Mouse (Mus musculus): ENCODE measurements around the gene Olfr57. TPM values are rescaled to one million over a fixed set of nuclear protein-coding genes. Genes with fewer than 3 reads are reported as not detected.

The Olfr57 gene
- not detected for polyA plus RNA-seq (2014; fragmentation: Illumina TruSeq; extraction: RNeasy Lipid Tissue Mini Kit (QIAGEN cat#74804); ENCODE audit: low read depth, low replicate concordance)

GRCm38 (mm10) chr10:79028441-79028840 is at the start of gene Olfr57:
Gene Olfr57 (plus strand): TSS chr10:79028741.

GRCm38 (mm10) chr10:78980750-78981149 is 47.8 kb upstream of the Olfr57 start, which contains the start of gene Olfr1352:
Gene Olfr1352 (plus strand): TSS chr10:78981050.

DNA sequence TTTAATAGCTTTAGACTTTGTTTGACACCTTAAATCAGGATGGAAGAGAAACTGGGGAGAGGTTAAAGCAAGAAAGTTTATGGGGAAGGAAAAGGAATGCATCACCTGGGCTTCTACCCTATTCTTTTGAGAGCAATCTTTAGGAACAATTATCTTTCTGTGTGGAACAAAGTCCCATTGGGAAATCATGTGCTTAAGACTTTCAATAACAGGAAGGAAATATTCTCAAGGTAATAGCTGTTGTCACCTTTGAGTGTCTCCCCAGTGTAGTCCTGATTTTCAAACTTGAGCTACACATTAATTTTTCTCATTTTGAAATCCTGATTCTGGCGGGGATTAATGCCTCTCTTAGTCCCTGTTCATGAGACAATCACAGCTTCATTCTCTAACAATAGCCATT is 16.4 kb upstream of the Olfr57 start, which contains the start of gene Olfr1351:
Gene Olfr1351, plus strand, starts transcription at position 301 of the 400 bp plus-strand sequence.

Other genes starting within 250 kb of the Olfr57 start
- gene Slc1a6, start 248.2 kb upstream of the Olfr57 start, polyA plus RNA-seq (2014; fragmentation: Illumina TruSeq; extraction: RNeasy Lipid Tissue Mini Kit (QIAGEN cat#74804); ENCODE audit: low read depth, low replicate concordance), result not detected
- not detected for gene Olfr1356, start 176.6 kb upstream of the Olfr57 start, polyA plus RNA-seq (2014; fragmentation: Illumina TruSeq; extraction: RNeasy Lipid Tissue Mini Kit (QIAGEN cat#74804); ENCODE audit: low read depth, low replicate concordance)
- not detected for gene Olfr1355, start 153.2 kb upstream of the Olfr57 start, polyA plus RNA-seq (2014; fragmentation: Illumina TruSeq; extraction: RNeasy Lipid Tissue Mini Kit (QIAGEN cat#74804); ENCODE audit: low read depth, low replicate concordance)
- not detected for gene Olfr1354, start 115.6 kb upstream of the Olfr57 start, polyA plus RNA-seq (2014; fragmentation: Illumina TruSeq; extraction: RNeasy Lipid Tissue Mini Kit (QIAGEN cat#74804); ENCODE audit: low read depth, low replicate concordance)
- gene Olfr8, start 78.1 kb upstream of the Olfr57 start, polyA plus RNA-seq (2014; fragmentation: Illumina TruSeq; extraction: RNeasy Lipid Tissue Mini Kit (QIAGEN cat#74804); ENCODE audit: low read depth, low replicate concordance), result not detected
- gene Olfr1353, start 65.4 kb upstream of the Olfr57 start, polyA plus RNA-seq (2014; fragmentation: Illumina TruSeq; extraction: RNeasy Lipid Tissue Mini Kit (QIAGEN cat#74804); ENCODE audit: low read depth, low replicate concordance), result not detected
- not detected for gene Olfr1352, start 47.7 kb upstream of the Olfr57 start, polyA plus RNA-seq (2014; fragmentation: Illumina TruSeq; extraction: RNeasy Lipid Tissue Mini Kit (QIAGEN cat#74804); ENCODE audit: low read depth, low replicate concordance)
- not detected for gene Olfr1351, start 16.3 kb upstream of the Olfr57 start, polyA plus RNA-seq (2014; fragmentation: Illumina TruSeq; extraction: RNeasy Lipid Tissue Mini Kit (QIAGEN cat#74804); ENCODE audit: low read depth, low replicate concordance)
- 19.9 TPM for gene 2610008E11Rik, start 68.9 kb downstream of the Olfr57 start, polyA plus RNA-seq (2014; fragmentation: Illumina TruSeq; extraction: RNeasy Lipid Tissue Mini Kit (QIAGEN cat#74804); ENCODE audit: low read depth, low replicate concordance)
- not detected for gene Vmn2r80, start 120.0 kb downstream of the Olfr57 start, polyA plus RNA-seq (2014; fragmentation: Illumina TruSeq; extraction: RNeasy Lipid Tissue Mini Kit (QIAGEN cat#74804); ENCODE audit: low read depth, low replicate concordance)
- not detected for gene Vmn2r81, start 219.0 kb downstream of the Olfr57 start, polyA plus RNA-seq (2014; fragmentation: Illumina TruSeq; extraction: RNeasy Lipid Tissue Mini Kit (QIAGEN cat#74804); ENCODE audit: low read depth, low replicate concordance)

Data from liver, adult 10 weeks (tissue).